Mouse (Mus musculus) small intestine, adult 2 months (tissue): ENCODE data around the gene Fndc3b.

Experiments
- CTCF ChIP-seq: fragments of 200-500 bp; IDR thresholded peaks from 2 replicates; pipeline ENCODE4 v1.5.1; 2012; ENCODE audit warnings: low read depth, mild to moderate bottlenecking, control low read depth, inconsistent platforms, low read length, moderate library complexity, mixed read lengths; ENCODE audit not compliant: insufficient replicate concordance, insufficient read length; ENCODE audit errors: extremely low read depth
- POLR2A ChIP-seq: fragments of 200-500 bp; IDR thresholded peaks from 2 replicates; pipeline ENCODE4 v1.6.1; 2012; ENCODE audit warnings: low read depth, mild to moderate bottlenecking, control low read depth, inconsistent platforms, low read length, moderate library complexity

DNA sequence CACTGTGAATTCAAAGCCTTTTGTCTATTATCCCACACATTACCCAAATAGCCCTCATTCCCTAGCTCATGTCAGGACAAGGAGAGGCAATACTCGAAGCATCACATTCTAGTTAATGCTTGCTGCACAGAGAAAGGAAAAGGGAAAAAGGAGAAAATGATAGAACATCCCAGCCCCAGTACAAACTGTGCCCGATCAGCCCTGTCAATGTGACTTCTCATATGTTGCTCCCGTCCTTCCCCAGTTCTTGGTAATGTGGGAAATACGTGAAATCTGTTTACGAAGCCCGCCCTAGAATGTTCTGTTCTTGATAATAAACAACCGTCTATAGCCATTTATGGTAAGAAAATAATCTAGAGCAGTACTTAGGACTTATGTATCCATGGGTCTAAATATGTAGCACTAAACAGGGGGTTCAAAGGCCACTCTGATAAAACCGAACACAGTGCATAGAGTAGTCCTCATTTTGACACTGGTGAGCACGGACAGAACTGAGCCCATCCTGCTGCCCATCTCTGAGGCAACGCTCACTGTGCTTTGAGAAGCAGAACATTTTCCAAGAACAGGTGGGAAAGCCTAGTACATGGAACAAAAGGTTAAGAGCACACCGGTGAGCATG lies 286.9 kb downstream of the Fndc3b start:
- TF ChIP-seq CTCF, result no peak
- no peak for TF ChIP-seq POLR2A
